9 mouse cellular contexts compared by ENCODE assay signal in the genomic region with DNA sequence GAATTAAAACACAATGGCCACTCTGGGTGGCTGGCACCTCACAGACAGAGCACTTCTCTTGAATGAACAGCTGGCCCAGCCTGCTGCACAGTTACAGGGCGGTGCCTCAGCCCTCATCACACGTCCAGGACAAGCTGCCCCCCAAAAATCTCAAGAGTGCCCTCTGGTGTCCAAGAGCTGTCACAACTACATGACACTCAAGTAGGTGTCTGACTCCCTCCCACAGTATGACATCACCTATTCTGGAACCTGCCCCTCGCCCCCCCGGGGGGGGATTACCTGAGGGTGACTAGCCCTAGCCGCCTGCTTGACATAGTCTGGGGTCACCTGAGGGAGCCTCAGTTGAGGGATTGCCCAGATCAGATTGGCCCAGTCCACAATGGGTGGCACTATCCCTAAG. TPM values are rescaled to one million over a fixed set of nuclear protein-coding genes. Genes with fewer than 3 reads are reported as not detected.
DNase-seq lines count a peak whose midpoint lies in the region; ATAC-seq and TF ChIP-seq lines count a peak whose summit lies in the region.
"Had no signal": no experiment of that assay in that cellular context is flagged by ENCODE, and none has a peak within 500 bp of the region (broad histone marks: within the 10 kb centered on the region; RNA-seq: fewer than 3 reads in every experiment).

No protein-coding gene starts in this region.

- intact Hi-C loops in heart, adult 2 months (cut with DNase I), result loop anchor here (2.0 to 10.0 kb wide), 5 partner anchors 40 to 387 kb away; no protein-coding TSS in a partner anchor

- no peak for TF ChIP-seq POLR2A in heart, adult 2 months (IDR thresholded peaks at IDR 0.05; ENCODE audit: insufficient read depth, low read depth, low read length)
- TF ChIP-seq POLR2A in olfactory bulb, adult 2 months (IDR thresholded peaks at IDR 0.05; ENCODE audit: insufficient read depth, low read depth, low read length), result no peak

- H3K4me1 ChIP-seq in heart, adult 2 months (ENCODE audit: control insufficient read depth, insufficient read depth, low read length), result peaks cover 7% of the 10 kb centered on the region; the same call in 1 of the 2 replicates
- H3K4me1 ChIP-seq in kidney, embryonic 16.5 days (ENCODE audit: insufficient read depth, low read length), result peaks cover 17% of the 10 kb centered on the region
- H3K4me1 ChIP-seq in liver, embryonic 14.5 days (replicated peaks; ENCODE audit: control insufficient read depth in 2 of 2, insufficient read depth in 2 of 2, low read length in 1 of 2), result peaks cover 0 to 6% of the 10 kb centered on the region in 2 experiments; a peak in 2 of 4 replicates
- H3K4me1 ChIP-seq in olfactory bulb, adult 2 months (ENCODE audit: control insufficient read depth, insufficient read depth, low read length), result no peaks in the 10 kb centered on the region

- 0 out of 2 replicates have a peak, but pooled peaks have one; percentile 48 for TF ChIP-seq EP300 in heart, adult 2 months (IDR thresholded peaks at IDR 0.05; ENCODE audit: insufficient read depth, low read depth, low read length)
- no peak for TF ChIP-seq EP300 in liver, embryonic 14.5 days (IDR thresholded peaks at IDR 0.05; ENCODE audit: low read depth)

- no peak overlapping the region for H3K4me2 ChIP-seq in kidney, embryonic 16.5 days (replicated peaks; ENCODE audit: low read depth, low read length)
- no peak overlapping the region for H3K4me2 ChIP-seq in liver, embryonic 14.5 days (ENCODE audit: low read depth)

- H3K79me2 ChIP-seq in heart, adult 2 months (replicated peaks; ENCODE audit: control insufficient read depth, insufficient read depth, low read length), result no peaks in the 10 kb centered on the region

- DNase-seq in B cell, adult 2 months, result peak; percentile 84 to 85
- peak; percentile 68 to 86 for DNase-seq in adrenal gland, adult (ENCODE audit: inconsistent age in 2 of 2, low spot score in 1 of 2)
- DNase-seq in embryo, embryonic 9.5 days (ENCODE audit: extremely low spot score), result peak; percentile 60
- peak; percentile 76 for DNase-seq in heart, adult 2 months
- peak; percentile 70 to 76 (median 73) for DNase-seq in liver, embryonic 14.5 days (ENCODE audit: low read depth in 3 of 3, low spot score in 3 of 3)
- peak; percentile 77 for DNase-seq in thymus, postnatal 0 days (ENCODE audit: low spot score)

- H3K27ac ChIP-seq in heart, adult 2 months, result no peak overlapping the region
- H3K27ac ChIP-seq in kidney, embryonic 16.5 days (ENCODE audit: low read length), result no peak overlapping the region
- H3K27ac ChIP-seq in liver, embryonic 14.5 days, result no peak overlapping the region
- H3K27ac ChIP-seq in olfactory bulb, adult 2 months (ENCODE audit: insufficient read depth, low read depth, low read length), result no peak overlapping the region

- peak; percentile 92 for TF ChIP-seq CTCF in heart, adult 2 months (IDR thresholded peaks at IDR 0.05)
- TF ChIP-seq CTCF in liver, embryonic 14.5 days (IDR thresholded peaks at IDR 0.05; ENCODE audit: low read depth), result peak; percentile 93
- peak; percentile 18; the same call in 1 of the 2 replicates for TF ChIP-seq CTCF in olfactory bulb, adult 2 months (IDR thresholded peaks at IDR 0.05; ENCODE audit: insufficient read depth, low read depth, low read length)

- H3K36me3 ChIP-seq in heart, adult 2 months (ENCODE audit: control insufficient read depth, insufficient read depth, low read length), result no peaks in the 10 kb centered on the region
- no peaks in the 10 kb centered on the region for H3K36me3 ChIP-seq in kidney, embryonic 16.5 days (ENCODE audit: insufficient read depth, low read length)
- no peaks in the 10 kb centered on the region for H3K36me3 ChIP-seq in liver, embryonic 14.5 days (replicated peaks; ENCODE audit: control insufficient read depth, insufficient read depth, low read depth)

- no peaks in the 10 kb centered on the region for H3K27me3 ChIP-seq in heart, adult 2 months (ENCODE audit: control insufficient read depth, insufficient read depth, low read length)
- no peaks in the 10 kb centered on the region for H3K27me3 ChIP-seq in kidney, embryonic 16.5 days (ENCODE audit: insufficient read depth, low read length)
- H3K27me3 ChIP-seq in liver, embryonic 14.5 days (ENCODE audit: control insufficient read depth, insufficient read depth, low read length), result no peaks in the 10 kb centered on the region

- H3K9me3 ChIP-seq in kidney, embryonic 16.5 days (ENCODE audit: low read length), result no peaks in the 10 kb centered on the region
- H3K9me3 ChIP-seq in liver, embryonic 14.5 days (ENCODE audit: control insufficient read depth, low read length), result no peaks in the 10 kb centered on the region

- ATAC-seq in kidney, embryonic 16.5 days (ENCODE audit: low FRiP score, low TSS enrichment), result peak; percentile 69
- peak; percentile 82 for ATAC-seq in liver, embryonic 14.5 days (ENCODE audit: insufficient read depth)

- H3K9ac ChIP-seq in heart, adult 2 months (ENCODE audit: low read depth, low read length), result no peak overlapping the region
- H3K9ac ChIP-seq in kidney, embryonic 16.5 days (replicated peaks; ENCODE audit: low read length), result no peak overlapping the region
- no peak overlapping the region for H3K9ac ChIP-seq in liver, embryonic 14.5 days (replicated peaks)

- WGBS in heart, adult 2 months, result 20% methylated on average over 5 of the region's 5 CpGs
- 31% methylated on average over 5 of the region's 5 CpGs for WGBS in kidney, embryonic 16.5 days
- WGBS in liver, embryonic 14.5 days (ENCODE audit: insufficient replicate concordance), result 11% methylated on average over 5 of the region's 5 CpGs
- 22% methylated on average over 5 of the region's 5 CpGs for WGBS in olfactory bulb, adult 2 months

- H3K4me3 ChIP-seq in heart, adult 2 months, result no peak overlapping the region
- no peak overlapping the region for H3K4me3 ChIP-seq in kidney, embryonic 16.5 days (ENCODE audit: low read length)
- H3K4me3 ChIP-seq in liver, embryonic 14.5 days (ENCODE audit: insufficient read depth in 1 of 2, low read depth in 2 of 2, low read length in 2 of 2), result no peak overlapping the region
- H3K4me3 ChIP-seq in olfactory bulb, adult 2 months (ENCODE audit: insufficient read depth, low read depth, low read length), result no peak overlapping the region
- H3K4me3 ChIP-seq: erythroblast, embryonic 14.5 days had no signal

RNA-seq across cellular contexts. Expression of a gene that starts 41.4 kb away (rescaled TPM):
- total RNA-seq in heart, adult 2 months (2021), result 10 to 100 TPM; 16.3 to 18.4 TPM
- polyA plus RNA-seq in heart, adult 2 months (2012; rRNA removed), result 3.9 and 7.8 TPM in 2 replicates
- polyA plus RNA-seq in kidney, embryonic 16.5 days (2015; fragmentation: Nextera tagmentation; extraction: Ambion mirVana), result 21.2 and 26.0 TPM in 2 replicates
- 19.1 and 25.5 TPM in 2 replicates for polyA plus RNA-seq in liver, embryonic 14.5 days (2012; rRNA removed)
- 19.2 and 26.5 TPM in 2 replicates for polyA plus RNA-seq in liver, embryonic 14.5 days (2014; fragmentation: Nextera tagmentation; extraction: Ambion mirVana)
- not detected in 2 replicates for polyA plus RNA-seq in olfactory bulb, adult 2 months (2012; ENCODE audit: insufficient read depth, insufficient read length, low replicate concordance, missing spikeins)
- 11.8 and 16.3 TPM in 2 replicates for polyA plus RNA-seq in thymus, postnatal 0 days (2015; fragmentation: Nextera tagmentation; extraction: Ambion mirVana)

RNA-seq across cellular contexts. Expression of a gene that starts 41.7 kb away (rescaled TPM):
- total RNA-seq in heart, adult 2 months (2021), result not detected
- not detected in 2 replicates for polyA plus RNA-seq in heart, adult 2 months (2012; rRNA removed)
- polyA plus RNA-seq in kidney, embryonic 16.5 days (2015; fragmentation: Nextera tagmentation; extraction: Ambion mirVana), result not detected in 2 replicates
- polyA plus RNA-seq in liver, embryonic 14.5 days (2012; rRNA removed), result not detected in 2 replicates
- 0.29 and 0.37 TPM in 2 replicates for polyA plus RNA-seq in liver, embryonic 14.5 days (2014; fragmentation: Nextera tagmentation; extraction: Ambion mirVana)
- not detected in 2 replicates for polyA plus RNA-seq in olfactory bulb, adult 2 months (2012; ENCODE audit: insufficient read depth, insufficient read length, low replicate concordance, missing spikeins)
- polyA plus RNA-seq in thymus, postnatal 0 days (2015; fragmentation: Nextera tagmentation; extraction: Ambion mirVana), result 0.35 and 0.39 TPM in 2 replicates
- polyA plus RNA-seq: erythroblast, embryonic 14.5 days had no signal

Comparison
In these comparisons a context has a peak if more than half of its experiments do, and no peak if none do; other contexts are left out.
1. CTCF ChIP-seq: peak in every context shown above with its lines; median percentile 93 in liver, embryonic 14.5 days; 92 in heart, adult 2 months; 18 in olfactory bulb, adult 2 months.